Mouse (Mus musculus) 3T3-L1 (cell line): ENCODE measurements around the gene Olfr139.

ENCODE experiments used
- DNase-seq: peaks from one replicate; pipeline ENCODE4 v3.0.0-alpha.2; 2015; ENCODE audit warnings: low read depth, low spot score

The Olfr139 gene

DNA sequence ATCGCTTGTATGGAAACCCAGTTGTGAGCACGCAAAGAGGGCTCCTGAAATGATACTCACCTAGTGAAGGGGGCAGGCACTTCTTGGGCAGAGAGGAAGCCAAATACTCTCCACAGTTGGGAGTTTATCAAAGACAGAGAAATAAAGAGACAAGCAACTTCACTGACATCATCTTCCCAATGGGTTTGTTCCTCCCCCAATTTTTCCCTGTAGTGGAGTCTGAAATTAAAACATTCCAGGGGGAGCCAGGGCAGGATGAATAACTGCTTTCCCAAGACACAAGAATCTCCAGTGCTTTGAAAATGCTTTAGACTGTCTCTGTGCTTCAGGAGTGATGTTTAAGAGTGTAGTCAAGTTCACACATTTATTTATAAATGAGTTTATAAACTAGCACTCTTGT, at the start of gene Olfr139, which contains the start of gene Olfr399:
Olfr139 (minus strand) TSS at position 101 of the 400 bp plus-strand sequence.
Olfr399 (minus strand) TSS at position 165 of the 400 bp plus-strand sequence.
- DNase-seq, result no peak

DNA sequence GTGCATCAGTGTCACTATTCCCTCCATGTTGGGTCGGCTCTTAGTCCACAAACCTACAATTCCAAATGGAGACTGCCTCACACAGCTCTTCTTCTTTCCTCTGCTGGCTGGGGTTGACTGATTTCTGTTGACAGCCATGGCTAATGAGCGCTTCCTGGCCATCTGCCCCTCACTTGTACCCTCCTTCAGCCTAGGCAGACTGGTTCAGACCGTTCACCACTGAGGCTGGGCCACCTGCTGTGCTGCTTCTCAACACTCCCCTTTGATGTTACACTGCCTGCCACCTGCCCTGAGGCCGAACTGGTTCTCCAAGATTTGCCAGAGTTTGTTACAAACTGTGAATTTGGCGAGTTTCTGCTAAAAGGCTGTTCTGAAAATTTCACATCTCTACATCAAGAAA, 48.7 kb upstream of the Olfr139 start:
- DNase-seq, result no peak

DNA sequence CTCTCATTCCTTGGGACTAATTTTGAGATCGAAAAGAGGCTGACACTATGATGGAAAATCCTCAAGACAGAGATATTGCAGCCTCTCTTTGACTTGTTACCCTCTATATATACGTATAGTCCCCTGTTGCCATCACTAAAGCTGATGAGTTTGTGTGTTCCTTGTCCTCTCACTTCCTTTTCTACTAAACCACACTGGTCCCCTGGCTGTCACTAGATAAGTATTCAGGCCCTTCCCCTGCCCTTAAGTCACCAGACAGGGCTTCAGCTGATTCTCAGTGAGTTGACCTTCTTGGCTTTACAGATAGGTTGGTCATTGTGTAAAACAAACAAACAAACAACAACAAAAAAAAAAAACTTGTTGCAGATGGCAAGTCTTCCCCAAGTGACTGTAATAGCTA, 45.2 kb upstream of the Olfr139 start:
- no peak for DNase-seq

DNA sequence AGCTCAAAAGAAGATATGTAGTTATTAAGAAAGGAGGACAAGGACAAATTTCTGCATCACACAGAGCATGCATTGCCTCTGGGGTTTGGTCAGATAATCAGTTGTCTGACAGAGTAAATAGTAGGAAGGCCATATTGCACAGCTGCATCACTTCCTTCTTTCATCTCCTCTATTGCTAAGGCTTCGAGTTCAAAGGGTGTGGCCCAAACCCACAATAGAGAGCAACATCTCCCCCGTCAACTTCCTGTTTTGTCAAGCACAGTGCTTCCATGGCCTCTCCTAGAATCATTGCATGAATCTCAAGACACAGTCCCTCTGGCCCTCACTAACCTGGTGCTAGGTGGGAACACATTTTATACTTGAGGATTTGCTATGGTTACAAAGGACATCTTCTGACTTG, 44.4 kb upstream of the Olfr139 start:
- DNase-seq, result no peak

DNA sequence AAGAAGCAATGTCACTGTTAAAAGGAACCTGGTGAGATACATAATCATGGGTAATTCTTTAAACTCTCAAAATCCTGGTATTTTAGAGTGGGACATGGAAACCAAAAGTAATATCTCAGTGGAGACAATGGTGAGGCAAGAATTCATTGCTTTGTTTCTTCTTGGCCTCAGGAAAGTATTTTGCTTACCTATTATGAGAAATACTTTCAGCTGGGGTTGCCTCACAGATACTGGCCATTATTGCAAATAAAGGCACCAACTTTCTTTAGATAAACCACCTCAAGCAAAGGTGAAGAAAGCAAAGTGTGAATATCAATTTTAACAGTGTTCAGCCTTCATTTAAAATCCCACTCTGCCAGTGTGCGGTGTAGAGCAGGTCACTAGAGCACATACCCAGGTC, 13.3 kb upstream of the Olfr139 start, which contains the start of gene Zfp616:
Zfp616 (plus strand) TSS at position 301 of the 400 bp plus-strand sequence.
- DNase-seq, result no peak

DNA sequence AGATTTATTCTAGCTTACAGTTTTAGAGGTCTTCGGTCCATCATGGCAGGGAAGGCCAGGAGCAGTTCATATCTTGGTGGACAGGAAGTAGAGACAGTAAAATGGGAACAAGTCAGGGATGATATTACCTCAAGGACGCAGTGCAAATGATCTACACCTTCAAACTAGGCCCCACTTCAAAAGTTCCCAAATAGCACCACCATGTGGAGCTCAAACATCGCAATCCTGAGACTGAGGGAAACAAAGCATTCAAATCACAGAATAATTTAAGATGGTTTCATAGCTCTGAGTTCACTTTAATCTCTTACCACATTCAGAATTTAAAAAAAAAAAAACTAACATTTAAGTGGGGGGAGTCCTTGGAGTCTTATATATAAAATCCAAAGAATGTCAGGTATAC, 5.0 kb downstream of the Olfr139 start:
- no peak for DNase-seq
